Mouse (Mus musculus) embryo, embryonic 9.5 days (tissue): ENCODE results near the gene Irf2bp1.
A peak's percentile ranks its signal among the peaks of the same experiment; 100 is the strongest.

ENCODE experiments used
- DNase-seq: peaks from one replicate; pipeline ENCODE4 v3.0.0-alpha.2; 2017; ENCODE audit errors: extremely low spot score

Irf2bp1 gene

GRCm38 (mm10) chr7:19003902-19004630 is at the start of gene Irf2bp1:
Irf2bp1 (plus strand) TSS chr7:19004044.
- DNase-seq: peak; percentile 94

- peak; percentile 66 for DNase-seq
Measured at GRCm38 (mm10) chr7:18957569-18958383, 46.1 kb upstream of the Irf2bp1 start.

DNA sequence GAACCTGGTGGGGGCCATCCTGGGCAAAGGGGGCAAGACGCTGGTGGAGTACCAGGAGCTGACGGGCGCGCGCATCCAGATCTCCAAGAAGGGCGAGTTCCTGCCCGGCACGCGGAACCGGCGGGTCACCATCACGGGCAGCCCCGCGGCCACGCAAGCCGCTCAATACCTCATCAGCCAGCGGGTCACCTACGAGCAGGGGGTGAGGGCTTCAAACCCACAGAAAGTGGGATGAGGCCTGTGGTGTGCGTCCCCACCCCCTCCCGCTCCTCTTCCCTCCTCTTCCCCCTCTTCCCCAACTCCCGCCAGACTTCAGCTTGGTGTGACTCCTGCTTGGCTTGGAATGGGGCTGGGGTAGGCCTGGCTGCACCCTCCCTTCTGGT is 45.5 kb upstream of the Irf2bp1 start:
- DNase-seq: no peak

- no peak for DNase-seq
Measured at GRCm38 (mm10) chr7:18959446-18959845, 44.4 kb upstream of the Irf2bp1 start.

- peak; percentile 66 for DNase-seq
Measured at GRCm38 (mm10) chr7:18962171-18962792, 41.6 kb upstream of the Irf2bp1 start.

DNA sequence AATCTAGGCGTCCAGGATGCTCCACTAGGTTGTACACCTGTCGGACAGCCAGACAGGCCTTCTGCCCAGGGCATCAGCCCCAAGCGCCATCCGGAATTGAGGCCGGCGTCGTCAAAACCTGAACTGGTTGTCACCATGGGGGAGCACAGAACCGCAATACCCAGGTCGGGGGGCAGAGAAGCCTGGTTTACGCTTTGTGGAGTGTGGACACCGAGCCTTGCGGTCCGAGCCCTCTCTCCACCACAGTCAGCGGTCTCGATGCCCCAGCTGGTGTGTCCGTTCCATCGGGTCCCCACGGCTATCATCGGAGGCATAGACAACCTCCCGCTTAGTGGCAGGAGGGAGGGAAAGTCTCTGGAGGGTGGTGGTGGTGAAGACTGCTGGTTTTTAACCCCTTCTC is 41.0 kb upstream of the Irf2bp1 start:
- DNase-seq: no peak

DNA sequence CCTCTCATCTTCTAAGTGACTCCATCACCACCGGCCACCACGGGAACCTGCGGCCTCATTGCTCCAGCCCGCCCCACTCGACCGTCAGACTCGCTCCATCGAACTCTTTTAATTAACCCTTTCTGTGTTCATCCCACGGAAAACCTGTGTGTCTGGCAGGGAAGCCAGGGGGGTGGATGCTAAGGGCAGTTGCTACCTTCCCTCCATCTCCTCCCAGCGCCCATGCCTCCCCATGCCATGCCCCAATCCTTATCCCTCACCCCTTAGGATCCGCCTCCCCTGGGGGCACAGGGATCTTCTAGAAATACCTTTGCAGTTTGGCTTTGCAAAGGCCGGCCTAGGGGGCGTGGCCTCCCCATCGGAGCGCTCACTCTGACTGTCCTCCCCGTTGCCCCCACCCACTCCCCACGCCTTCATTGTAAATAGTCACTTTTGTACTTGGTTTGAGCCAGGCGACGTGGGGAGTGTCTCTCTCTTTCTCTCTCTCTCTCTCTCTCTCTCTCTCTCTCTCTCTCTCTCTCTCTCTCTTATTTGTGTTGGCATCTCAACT is 40.5 kb upstream of the Irf2bp1 start:
- DNase-seq: no peak

DNA sequence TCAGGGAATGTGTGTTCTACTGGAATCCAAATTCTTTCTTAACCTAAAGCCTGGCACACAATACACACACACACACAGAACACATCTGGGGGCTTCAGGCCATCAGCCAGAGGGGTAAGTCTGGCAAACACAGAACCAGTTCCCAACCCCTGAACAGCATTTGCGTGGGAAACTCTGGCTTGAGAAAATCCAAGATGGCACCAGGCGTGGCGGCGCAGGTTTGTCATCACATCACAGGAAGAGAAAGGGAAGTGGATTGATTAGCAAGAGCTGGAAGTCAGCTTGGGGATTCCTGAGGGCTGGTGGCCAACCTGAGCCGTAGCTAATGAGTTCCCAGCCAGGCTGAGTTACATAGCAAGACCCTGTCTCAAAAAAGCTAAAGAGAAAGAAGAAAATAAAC is 38.5 kb upstream of the Irf2bp1 start:
- no peak for DNase-seq

GRCm38 (mm10) chr7:18967603-18968002 is 36.2 kb upstream of the Irf2bp1 start:
- DNase-seq: no peak

GRCm38 (mm10) chr7:18970956-18971355 is 32.9 kb upstream of the Irf2bp1 start:
- no peak for DNase-seq

DNA sequence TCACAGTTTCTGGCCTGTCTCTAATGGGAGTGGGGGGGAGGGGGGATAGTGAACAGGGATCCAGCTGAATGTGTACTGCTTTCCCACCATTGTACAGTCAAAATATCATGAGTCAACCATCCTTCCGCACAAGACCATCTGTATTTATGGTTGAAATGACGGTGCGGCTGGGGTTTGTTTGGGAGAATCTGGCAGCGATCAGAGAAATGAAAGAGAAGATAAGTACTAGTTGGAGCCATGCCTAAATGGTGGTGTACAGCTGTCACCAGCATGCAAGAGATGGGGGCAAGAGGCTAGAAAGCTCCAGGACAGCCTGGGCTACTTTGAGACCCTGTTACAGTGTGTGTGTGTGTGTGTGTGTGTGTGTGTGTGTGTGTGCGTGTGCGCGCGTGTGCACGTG is 25.5 kb upstream of the Irf2bp1 start:
- DNase-seq: no peak

- no peak for DNase-seq
Measured at GRCm38 (mm10) chr7:18986503-18986902, 17.3 kb upstream of the Irf2bp1 start.

DNA sequence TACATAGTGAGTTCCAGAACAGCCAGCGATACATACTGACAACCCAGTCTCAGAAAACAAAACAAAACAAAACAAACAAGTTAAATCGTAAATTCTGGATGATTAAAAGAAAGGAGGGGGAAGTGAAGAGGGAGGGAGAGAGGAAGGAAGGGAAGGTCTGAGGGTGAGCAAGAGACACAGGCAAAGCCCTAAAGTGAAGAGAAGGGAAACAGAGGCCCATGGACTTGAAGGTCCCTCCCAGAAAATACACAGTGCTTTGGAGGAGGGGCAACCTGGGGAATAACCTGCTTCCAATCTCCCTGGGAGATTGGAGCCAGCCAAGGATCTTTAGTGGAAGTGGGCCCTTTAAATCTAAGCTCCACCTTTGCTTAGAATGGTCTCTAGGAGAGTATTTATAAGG is 16.7 kb upstream of the Irf2bp1 start, which contains the start of gene Nanos2:
TSS of gene Nanos2 (plus strand) at position 301 of the 400 bp plus-strand sequence.
- no peak for DNase-seq

GRCm38 (mm10) chr7:18987747-18988146 is 16.1 kb upstream of the Irf2bp1 start:
- no peak for DNase-seq

- DNase-seq: no peak
Measured at GRCm38 (mm10) chr7:18988780-18989179, 15.1 kb upstream of the Irf2bp1 start.

DNA sequence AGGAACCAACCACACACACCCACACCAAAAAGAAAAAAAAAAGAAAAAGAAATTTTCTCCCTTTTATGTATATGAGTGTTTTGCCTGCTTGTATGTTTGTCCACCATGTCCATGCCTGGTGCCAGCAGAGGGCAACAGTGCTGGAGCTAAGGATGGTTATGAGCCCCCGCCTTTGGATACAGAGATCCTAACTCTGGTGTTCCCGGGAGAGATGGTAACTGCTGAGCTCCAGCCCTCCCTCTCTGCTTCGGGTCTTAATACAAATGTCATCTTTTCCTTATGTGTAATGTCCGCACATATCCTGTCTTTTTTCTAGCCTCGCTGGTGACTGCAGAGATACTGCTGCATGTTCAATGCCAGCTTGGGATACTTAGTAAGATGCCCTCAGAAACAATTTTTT is 13.8 kb upstream of the Irf2bp1 start:
- peak; percentile 29 for DNase-seq

DNA sequence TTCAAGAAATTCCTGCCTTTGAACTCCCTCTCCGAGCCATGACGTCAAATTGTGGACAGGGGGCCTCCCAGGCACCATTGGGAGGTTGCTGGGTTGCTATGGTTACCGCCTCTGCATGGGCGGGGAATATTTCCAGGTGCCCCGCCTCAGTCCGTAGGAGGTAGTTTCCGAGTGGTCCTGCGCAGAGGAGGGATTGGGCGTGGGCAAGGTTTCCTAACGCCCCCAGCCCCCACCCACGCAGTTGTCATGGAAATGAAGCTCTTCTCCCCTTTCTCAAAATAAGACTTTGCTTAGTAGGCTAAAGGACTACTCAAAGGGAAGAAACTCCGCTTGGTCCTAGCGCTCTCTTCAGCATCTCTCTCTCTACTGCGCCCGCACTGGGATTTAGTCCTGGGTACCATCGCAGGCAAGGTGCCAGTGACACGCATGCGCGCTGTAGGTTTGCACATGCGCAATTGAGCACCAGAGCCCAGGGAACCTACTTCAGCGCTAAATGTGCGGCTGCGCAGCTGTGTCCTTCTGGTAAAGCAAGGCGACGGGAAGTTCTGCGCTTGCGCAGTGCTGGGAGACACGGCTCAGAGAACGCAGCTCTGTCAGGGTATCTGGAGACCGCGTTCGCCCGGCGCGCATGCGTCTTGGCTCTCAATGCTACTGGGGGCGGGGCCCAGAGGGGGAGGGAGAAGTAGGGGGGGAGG is 13.1 kb upstream of the Irf2bp1 start, which contains the start of gene Mypop:
TSS of gene Mypop (plus strand) at position 645 of the 695 bp plus-strand sequence.
- peak; percentile 99 for DNase-seq

DNA sequence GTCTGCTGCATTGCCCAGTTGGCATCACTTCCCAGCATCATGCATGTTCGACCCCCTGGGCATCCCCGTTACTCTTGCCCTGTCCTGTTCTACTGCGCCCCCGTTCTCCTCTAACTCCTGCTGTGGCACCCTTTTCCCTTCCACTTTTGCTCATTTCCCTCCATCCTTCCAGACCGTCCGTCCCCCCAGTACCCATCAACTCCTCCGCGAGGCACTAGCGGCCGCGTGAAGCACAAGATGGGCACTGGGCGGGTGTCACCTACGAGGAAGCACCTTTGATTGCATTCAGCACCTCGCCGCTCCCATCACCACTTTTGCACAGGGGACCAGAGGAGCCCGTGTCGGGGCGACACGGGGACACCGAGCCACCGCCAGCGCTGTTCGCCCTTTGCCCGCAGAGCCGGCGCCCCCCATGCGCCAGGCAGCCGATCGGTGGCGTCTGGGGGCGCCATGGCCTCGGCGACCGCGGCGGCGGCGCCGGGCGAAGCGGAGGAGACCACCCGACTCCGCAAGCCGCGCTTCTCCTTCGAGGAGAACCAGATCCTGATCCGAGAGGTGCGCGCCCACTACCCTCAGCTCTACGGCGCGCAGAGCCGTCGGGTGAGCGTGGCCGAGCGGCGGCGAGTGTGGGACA is 12.1 kb upstream of the Irf2bp1 start:
- DNase-seq: peak; percentile 35

DNA sequence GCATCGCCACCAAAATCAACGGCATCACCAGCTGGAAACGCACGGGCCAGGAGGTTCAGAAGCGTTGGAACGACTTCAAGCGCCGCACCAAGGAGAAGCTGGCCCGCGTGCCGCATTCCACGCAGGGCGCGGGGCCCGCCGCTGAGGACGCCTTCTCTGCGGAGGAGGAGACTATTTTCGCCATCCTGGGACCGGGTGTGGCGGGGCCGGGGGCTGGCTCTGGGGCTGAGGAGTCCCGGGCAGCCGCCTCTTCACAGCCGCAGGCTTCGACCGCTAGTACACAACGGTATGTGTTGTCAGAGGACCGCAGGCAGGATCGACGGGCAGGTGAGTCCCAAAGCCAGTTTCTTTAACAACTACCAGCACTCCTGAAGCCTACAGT is 11.6 kb upstream of the Irf2bp1 start:
- no peak for DNase-seq

DNA sequence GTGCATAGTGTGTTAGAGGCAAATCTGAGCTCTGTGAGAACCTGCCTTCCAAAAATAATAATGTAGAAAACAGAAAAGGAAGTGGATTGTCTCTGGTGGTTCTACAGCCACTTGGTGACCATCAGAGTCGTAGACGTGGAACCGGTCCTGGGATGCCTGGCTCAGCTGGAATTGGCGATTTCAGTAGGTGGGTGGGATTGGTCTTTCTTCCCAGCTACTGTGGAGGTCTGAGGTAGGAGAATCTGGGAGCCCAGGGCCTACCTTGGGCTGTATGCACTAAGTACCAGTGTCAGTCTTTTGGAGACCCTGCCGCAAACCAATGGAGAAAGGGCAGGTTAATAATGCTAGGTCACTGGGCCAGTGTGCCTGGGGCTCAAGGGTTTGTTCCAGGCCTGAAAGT is 10.8 kb upstream of the Irf2bp1 start:
- DNase-seq: no peak

GRCm38 (mm10) chr7:18998835-18999234 is 5.0 kb upstream of the Irf2bp1 start:
- no peak for DNase-seq
